In the genomic region with DNA sequence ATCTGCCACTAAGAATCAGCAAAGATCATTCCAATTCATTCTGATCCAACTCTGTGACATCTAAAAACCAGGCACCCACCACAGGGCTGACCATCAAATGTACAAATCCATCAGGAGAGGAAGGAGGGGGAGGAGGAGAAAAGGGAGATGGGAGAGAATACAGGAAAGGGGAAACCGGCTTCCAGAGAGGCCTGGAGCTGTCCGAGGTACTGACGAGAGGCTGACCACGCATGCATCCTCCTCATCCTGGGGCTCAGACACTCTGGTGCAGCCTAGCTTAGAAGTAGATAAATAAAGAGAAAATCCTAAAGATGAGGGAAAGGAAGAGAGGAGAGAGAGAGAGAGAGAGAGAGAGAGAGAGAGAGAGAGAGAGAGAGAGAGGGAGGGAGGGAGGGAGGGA, we compare ENCODE assay signal across 10 mouse cellular contexts. TPM values are rescaled to one million over a fixed set of nuclear protein-coding genes. Genes with fewer than 3 reads are reported as not detected.
DNase-seq lines count a peak whose midpoint lies in the region; ATAC-seq lines count a peak whose summit lies in the region.
"Had no signal": no experiment of that assay in that cellular context is flagged by ENCODE, and none has a peak within 500 bp of the region (broad histone marks: within the 10 kb centered on the region; RNA-seq: fewer than 3 reads in every experiment).

No protein-coding gene starts in this region.

- no peak for ATAC-seq in midbrain, embryonic 11.5 days (ENCODE audit: low FRiP score)
- no peak for ATAC-seq in midbrain, embryonic 14.5 days (ENCODE audit: low FRiP score, low TSS enrichment)
- ATAC-seq in megakaryocyte-erythroid progenitor cell, adult 5-6 weeks (replicated peaks; ENCODE audit: low FRiP score, low TSS enrichment, poor library complexity, severe bottlenecking): peak; percentile 44; the same call in 1 of the 2 replicates
- ATAC-seq in forebrain, embryonic 12.5 days (ENCODE audit: low FRiP score): no peak

- no peak overlapping the region for H3K4me3 ChIP-seq in midbrain, embryonic 11.5 days (ENCODE audit: low read depth, low read length)
- H3K4me3 ChIP-seq in midbrain, embryonic 14.5 days (replicated peaks; ENCODE audit: low read depth, low read length): no peak overlapping the region
- no peak overlapping the region for H3K4me3 ChIP-seq in forebrain, embryonic 12.5 days (replicated peaks)
- H3K4me3 ChIP-seq: heart, embryonic 15.5 days had no signal

- peak; percentile 83 for DNase-seq in midbrain, embryonic 11.5 days (ENCODE audit: low spot score, missing footprints)
- no peak for DNase-seq in midbrain, embryonic 14.5 days
- peak; percentile 51 for DNase-seq in adrenal gland, adult 2 months
- peak; percentile 77 for DNase-seq in gastrocnemius, postnatal 10 days
- no peak for DNase-seq in layer of hippocampus, adult 8-10 months (ENCODE audit: low spot score in 2 of 2)
- no peak for DNase-seq in cerebellum, postnatal 25 days

- no peaks in the 10 kb centered on the region for H3K4me1 ChIP-seq in midbrain, embryonic 11.5 days (ENCODE audit: control insufficient read depth, insufficient read depth, low read length)
- no peaks in the 10 kb centered on the region for H3K4me1 ChIP-seq in midbrain, embryonic 14.5 days (ENCODE audit: control insufficient read depth, insufficient read depth, low read length)
- H3K4me1 ChIP-seq in forebrain, embryonic 12.5 days: no peaks in the 10 kb centered on the region
- H3K4me1 ChIP-seq: heart, embryonic 15.5 days had no signal

- H3K4me2 ChIP-seq in midbrain, embryonic 11.5 days: no peak overlapping the region
- no peak overlapping the region for H3K4me2 ChIP-seq in midbrain, embryonic 14.5 days (ENCODE audit: low read length)
- H3K4me2 ChIP-seq in forebrain, embryonic 12.5 days: no peak overlapping the region
- H3K4me2 ChIP-seq: heart, embryonic 15.5 days had no signal

- no peaks in the 10 kb centered on the region for H3K27me3 ChIP-seq in midbrain, embryonic 11.5 days (ENCODE audit: control insufficient read depth, insufficient read depth, low read length)
- H3K27me3 ChIP-seq in midbrain, embryonic 14.5 days (ENCODE audit: control insufficient read depth, insufficient read depth, low read length): no peaks in the 10 kb centered on the region
- H3K27me3 ChIP-seq in forebrain, embryonic 12.5 days: peaks cover under 1% of the 10 kb centered on the region; the same call in 1 of the 2 replicates

- no peak overlapping the region for H3K27ac ChIP-seq in midbrain, embryonic 11.5 days (ENCODE audit: low read depth, low read length)
- no peak overlapping the region for H3K27ac ChIP-seq in midbrain, embryonic 14.5 days (replicated peaks; ENCODE audit: low read depth, low read length)
- no peak overlapping the region for H3K27ac ChIP-seq in forebrain, embryonic 12.5 days
- H3K27ac ChIP-seq: heart, embryonic 15.5 days; macrophage had no signal

- 2% methylated on average over 4 of the region's 4 CpGs for WGBS in midbrain, embryonic 11.5 days
- WGBS in midbrain, embryonic 14.5 days: under 1% methylated on average over 4 of the region's 4 CpGs
- 0% methylated on average over 4 of the region's 4 CpGs for WGBS in forebrain, embryonic 12.5 days

- H3K9ac ChIP-seq in midbrain, embryonic 11.5 days (ENCODE audit: low read length): no peak overlapping the region
- H3K9ac ChIP-seq in midbrain, embryonic 14.5 days (replicated peaks; ENCODE audit: low read length): no peak overlapping the region
- H3K9ac ChIP-seq in forebrain, embryonic 12.5 days: no peak overlapping the region
- H3K9ac ChIP-seq: heart, embryonic 15.5 days had no signal

- no peaks in the 10 kb centered on the region for H3K9me3 ChIP-seq in midbrain, embryonic 11.5 days (ENCODE audit: control insufficient read depth, low read length)
- no peaks in the 10 kb centered on the region for H3K9me3 ChIP-seq in midbrain, embryonic 14.5 days (ENCODE audit: control insufficient read depth, low read length)
- H3K9me3 ChIP-seq in forebrain, embryonic 12.5 days: no peaks in the 10 kb centered on the region
- H3K9me3 ChIP-seq: heart, embryonic 15.5 days had no signal

- no peaks in the 10 kb centered on the region for H3K36me3 ChIP-seq in midbrain, embryonic 11.5 days (ENCODE audit: control insufficient read depth, insufficient read depth, low read length)
- no peaks in the 10 kb centered on the region for H3K36me3 ChIP-seq in midbrain, embryonic 14.5 days (ENCODE audit: control insufficient read depth, insufficient read depth, low read length)
- no peaks in the 10 kb centered on the region for H3K36me3 ChIP-seq in forebrain, embryonic 12.5 days (replicated peaks)
- H3K36me3 ChIP-seq: heart, embryonic 15.5 days had no signal

RNA-seq across cellular contexts. Expression of a gene that starts 8.2 kb away (rescaled TPM):
- 179 and 186 TPM in 2 replicates for polyA plus RNA-seq in midbrain, embryonic 11.5 days (2014; fragmentation: Nextera tagmentation; extraction: Ambion mirVana)
- polyA plus RNA-seq in midbrain, embryonic 14.5 days (2014; fragmentation: Nextera tagmentation; extraction: Ambion mirVana): 605 and 611 TPM in 2 replicates
- total RNA-seq in adrenal gland, adult 2 months (2021): 1 to 10 TPM; 5.5 to 7.7 TPM
- polyA plus RNA-seq in adrenal gland, adult 2 months (2012; rRNA removed): 4.4 and 5.0 TPM in 2 replicates
- total RNA-seq in gastrocnemius, postnatal 10 days (2021): under 1 TPM; 0.38 to 0.40 TPM
- 1.1 TPM in 1 of 2 replicates, not detected in the other for total RNA-seq in megakaryocyte-erythroid progenitor cell, adult 5-6 weeks (2014; fragmentation: Nextera tagmentation)
- 0.09 and 0.27 TPM in 2 replicates for total RNA-seq in megakaryocyte-erythroid progenitor cell, adult 5-6 weeks (2017)
- 204 and 215 TPM in 2 replicates for polyA plus RNA-seq in forebrain, embryonic 12.5 days (2016; fragmentation: Nextera tagmentation; extraction: Ambion mirVana)
- 100 to 1,000 TPM; 144 to 177 (median 163) TPM for total RNA-seq in layer of hippocampus, adult 8-10 months (2022)
- polyA plus RNA-seq: macrophage had no signal

RNA-seq across cellular contexts. Expression of a gene that starts 8.6 kb away (rescaled TPM):
- 73.5 and 79.6 TPM in 2 replicates for polyA plus RNA-seq in midbrain, embryonic 11.5 days (2014; fragmentation: Nextera tagmentation; extraction: Ambion mirVana)
- 89.9 and 91.1 TPM in 2 replicates for polyA plus RNA-seq in midbrain, embryonic 14.5 days (2014; fragmentation: Nextera tagmentation; extraction: Ambion mirVana)
- total RNA-seq in adrenal gland, adult 2 months (2021): 10 to 100 TPM; 61.8 to 66.2 TPM
- polyA plus RNA-seq in adrenal gland, adult 2 months (2012; rRNA removed): 11.6 and 11.9 TPM in 2 replicates
- total RNA-seq in gastrocnemius, postnatal 10 days (2021): 10 to 100 TPM; 33.4 to 34.7 TPM
- total RNA-seq in megakaryocyte-erythroid progenitor cell, adult 5-6 weeks (2014; fragmentation: Nextera tagmentation): 87.1 and 88.5 TPM in 2 replicates
- 142 and 145 TPM in 2 replicates for total RNA-seq in megakaryocyte-erythroid progenitor cell, adult 5-6 weeks (2017)
- polyA plus RNA-seq in forebrain, embryonic 12.5 days (2016; fragmentation: Nextera tagmentation; extraction: Ambion mirVana): 74.0 and 76.0 TPM in 2 replicates
- total RNA-seq in layer of hippocampus, adult 8-10 months (2022): 100 to 1,000 TPM in 1 of 4 experiments, 10 to 100 TPM in 3; 72.5 to 101 (median 83.1) TPM

RNA-seq across cellular contexts. Expression of a gene that starts 44.4 kb away (rescaled TPM):
- 33.7 and 34.3 TPM in 2 replicates for polyA plus RNA-seq in midbrain, embryonic 11.5 days (2014; fragmentation: Nextera tagmentation; extraction: Ambion mirVana)
- 32.2 and 33.6 TPM in 2 replicates for polyA plus RNA-seq in midbrain, embryonic 14.5 days (2014; fragmentation: Nextera tagmentation; extraction: Ambion mirVana)
- total RNA-seq in adrenal gland, adult 2 months (2021): 10 to 100 TPM in 1 of 2 experiments, 1 to 10 TPM in 1; 9.9 to 11.4 TPM
- polyA plus RNA-seq in adrenal gland, adult 2 months (2012; rRNA removed): 10.0 and 11.2 TPM in 2 replicates
- total RNA-seq in gastrocnemius, postnatal 10 days (2021): 1 to 10 TPM; 3.1 to 4.4 TPM
- 33.8 and 37.5 TPM in 2 replicates for total RNA-seq in megakaryocyte-erythroid progenitor cell, adult 5-6 weeks (2014; fragmentation: Nextera tagmentation)
- 18.6 and 19.8 TPM in 2 replicates for total RNA-seq in megakaryocyte-erythroid progenitor cell, adult 5-6 weeks (2017)
- polyA plus RNA-seq in forebrain, embryonic 12.5 days (2016; fragmentation: Nextera tagmentation; extraction: Ambion mirVana): 32.6 and 33.4 TPM in 2 replicates
- 10 to 100 TPM; 17.7 to 27.8 (median 21.1) TPM for total RNA-seq in layer of hippocampus, adult 8-10 months (2022)

Comparison
In these comparisons a context has a peak if more than half of its experiments do, and no peak if none do; other contexts are left out.
1. DNase-seq: peak in midbrain, embryonic 11.5 days (single experiment), adrenal gland, adult 2 months (single experiment) and gastrocnemius, postnatal 10 days (single experiment); none in midbrain, embryonic 14.5 days (single experiment), layer of hippocampus, adult 8-10 months (0 of 2) and cerebellum, postnatal 25 days (0 of 2).
2. RNA of a gene that starts 8.2 kb away (total RNA-seq): 144 to 177 TPM in layer of hippocampus, adult 8-10 months; 5.5 to 7.7 TPM in adrenal gland, adult 2 months, 0.09 to 1.1 TPM in megakaryocyte-erythroid progenitor cell, adult 5-6 weeks and 0.38 to 0.40 TPM in gastrocnemius, postnatal 10 days; every median in the first group is over 10 times any median in the second.